17 mouse cellular contexts compared by ENCODE assay signal in genomic region chr9:90244301-90245151, GRCm38 (mm10). TPM values are rescaled to one million over a fixed set of nuclear protein-coding genes. Genes with fewer than 3 reads are reported as not detected.
DNase-seq lines count a peak whose midpoint lies in the region; ATAC-seq and TF ChIP-seq lines count a peak whose summit lies in the region.
"Had no signal": no experiment of that assay in that cellular context is flagged by ENCODE, and none has a peak within 500 bp of the region (broad histone marks: within the 10 kb centered on the region; RNA-seq: fewer than 3 reads in every experiment).

No protein-coding gene starts in this region.

- no peak overlapping the region for H3K9ac ChIP-seq in intestine, postnatal 0 days (ENCODE audit: low read depth, low read length)
- H3K9ac ChIP-seq in intestine, embryonic 15.5 days, result no peak overlapping the region
- no peak overlapping the region for H3K9ac ChIP-seq in liver, embryonic 12.5 days
- no peak overlapping the region for H3K9ac ChIP-seq in forebrain, embryonic 14.5 days (ENCODE audit: low read length)
- H3K9ac ChIP-seq: heart, embryonic 13.5 days; midbrain, embryonic 13.5 days had no signal

- H3K9me3 ChIP-seq in intestine, postnatal 0 days (ENCODE audit: control insufficient read depth), result no peaks in the 10 kb centered on the region
- H3K9me3 ChIP-seq in intestine, embryonic 15.5 days, result no peaks in the 10 kb centered on the region
- no peaks in the 10 kb centered on the region for H3K9me3 ChIP-seq in liver, embryonic 12.5 days (replicated peaks)
- H3K9me3 ChIP-seq in forebrain, embryonic 14.5 days (replicated peaks; ENCODE audit: control insufficient read depth, low read length), result no peaks in the 10 kb centered on the region
- H3K9me3 ChIP-seq: heart, embryonic 13.5 days; limb, embryonic 10.5 days; midbrain, embryonic 13.5 days had no signal

- no peak overlapping the region for H3K4me2 ChIP-seq in intestine, postnatal 0 days (replicated peaks; ENCODE audit: low read depth)
- H3K4me2 ChIP-seq in intestine, embryonic 15.5 days (replicated peaks), result no peak overlapping the region
- no peak overlapping the region for H3K4me2 ChIP-seq in liver, embryonic 12.5 days
- no peak overlapping the region for H3K4me2 ChIP-seq in forebrain, embryonic 14.5 days (ENCODE audit: low read length)
- H3K4me2 ChIP-seq: heart, embryonic 13.5 days; midbrain, embryonic 13.5 days had no signal

- DNase-seq in forebrain, embryonic 14.5 days (ENCODE audit: low spot score), result no peak
- DNase-seq in left cerebral cortex, adult 9 months (ENCODE audit: low spot score in 2 of 2), result no peak
- DNase-seq in ovary, postnatal 10 days (ENCODE audit: low spot score), result no peak
- DNase-seq: B cell, adult 2 months; cerebellum, adult 18-20 months; gastrocnemius, postnatal 14 days had no signal

- H3K4me3 ChIP-seq in intestine, postnatal 0 days (ENCODE audit: low read depth, low read length), result no peak overlapping the region
- no peak overlapping the region for H3K4me3 ChIP-seq in intestine, embryonic 15.5 days (replicated peaks)
- H3K4me3 ChIP-seq in liver, embryonic 12.5 days, result no peak overlapping the region
- H3K4me3 ChIP-seq in forebrain, embryonic 14.5 days (ENCODE audit: low read depth, low read length), result no peak overlapping the region
- H3K4me3 ChIP-seq: heart, embryonic 13.5 days; limb, embryonic 10.5 days; midbrain, embryonic 13.5 days had no signal

- ATAC-seq in intestine, postnatal 0 days, result no peak
- ATAC-seq in intestine, embryonic 15.5 days, result no peak
- ATAC-seq in CD4-positive, CD25-positive, alpha-beta regulatory T cell, adult 4 months, result peak; percentile 28
- ATAC-seq in liver, embryonic 12.5 days, result no peak
- ATAC-seq in monocyte, adult 5-6 weeks (replicated peaks; ENCODE audit: insufficient number of reproducible peaks, low FRiP score, low TSS enrichment, poor library complexity, severe bottlenecking), result peak; percentile 42
- ATAC-seq in forebrain, embryonic 14.5 days, result no peak
- ATAC-seq: forebrain, embryonic 16.5 days; midbrain, embryonic 13.5 days had no signal

- 0 out of 2 replicates have a peak, but pooled peaks have one; percentile 10 for TF ChIP-seq CTCF in intestine, postnatal 0 days (IDR thresholded peaks at IDR 0.05; ENCODE audit: low read depth)

- peaks cover 38% of the 10 kb centered on the region for H3K36me3 ChIP-seq in intestine, postnatal 0 days (ENCODE audit: control insufficient read depth, insufficient read depth)
- H3K36me3 ChIP-seq in intestine, embryonic 15.5 days, result peaks cover 21% of the 10 kb centered on the region
- H3K36me3 ChIP-seq in liver, embryonic 12.5 days, result peaks cover 81% of the 10 kb centered on the region
- peaks cover 6% of the 10 kb centered on the region; the same call in 1 of the 2 replicates for H3K36me3 ChIP-seq in forebrain, embryonic 14.5 days (ENCODE audit: control insufficient read depth, insufficient read depth, low read length)

- no peak overlapping the region for H3K27ac ChIP-seq in intestine, postnatal 0 days (ENCODE audit: low read depth, low read length)
- no peak overlapping the region for H3K27ac ChIP-seq in intestine, embryonic 15.5 days
- H3K27ac ChIP-seq in liver, embryonic 12.5 days, result peak overlapping the region; percentile 100
- H3K27ac ChIP-seq in forebrain, embryonic 14.5 days (ENCODE audit: low read depth, low read length), result no peak overlapping the region
- H3K27ac ChIP-seq: heart, embryonic 13.5 days; kidney, postnatal 0 days; limb, embryonic 10.5 days; midbrain, embryonic 13.5 days; stomach, postnatal 0 days had no signal

- WGBS in intestine, postnatal 0 days, result 86% methylated on average over 15 of the region's 15 CpGs
- WGBS in intestine, embryonic 15.5 days, result 88% methylated on average over 15 of the region's 15 CpGs
- 74% methylated on average over 15 of the region's 15 CpGs for WGBS in liver, embryonic 12.5 days (ENCODE audit: insufficient replicate concordance)
- WGBS in forebrain, embryonic 14.5 days, result 89% methylated on average over 15 of the region's 15 CpGs

- H3K4me1 ChIP-seq in intestine, postnatal 0 days (replicated peaks; ENCODE audit: control insufficient read depth, insufficient read depth, low read length), result no peaks in the 10 kb centered on the region
- H3K4me1 ChIP-seq in intestine, embryonic 15.5 days (replicated peaks), result no peaks in the 10 kb centered on the region
- H3K4me1 ChIP-seq in liver, embryonic 12.5 days, result peaks cover 93% of the 10 kb centered on the region
- H3K4me1 ChIP-seq in forebrain, embryonic 14.5 days (ENCODE audit: control insufficient read depth, insufficient read depth, low read length), result no peaks in the 10 kb centered on the region
- H3K4me1 ChIP-seq: limb, embryonic 10.5 days; midbrain, embryonic 13.5 days had no signal

- no peaks in the 10 kb centered on the region for H3K27me3 ChIP-seq in intestine, postnatal 0 days (replicated peaks; ENCODE audit: control insufficient read depth, insufficient read depth, low read length)
- no peaks in the 10 kb centered on the region for H3K27me3 ChIP-seq in intestine, embryonic 15.5 days (replicated peaks)
- H3K27me3 ChIP-seq in liver, embryonic 12.5 days (replicated peaks), result no peaks in the 10 kb centered on the region
- H3K27me3 ChIP-seq in forebrain, embryonic 14.5 days (replicated peaks; ENCODE audit: control insufficient read depth, insufficient read depth, low read length), result no peaks in the 10 kb centered on the region
- H3K27me3 ChIP-seq: heart, embryonic 13.5 days; midbrain, embryonic 13.5 days had no signal

RNA-seq across cellular contexts. Expression of gene Tbc1d2b, which starts 26.1 kb away (rescaled TPM):
- polyA plus RNA-seq in intestine, postnatal 0 days (2015; fragmentation: Nextera tagmentation; extraction: Ambion mirVana), result 5.2 and 6.6 TPM in 2 replicates
- 14.6 and 14.9 TPM in 2 replicates for polyA plus RNA-seq in intestine, embryonic 15.5 days (2015; fragmentation: Nextera tagmentation; extraction: Ambion mirVana)
- polyA plus RNA-seq in CD4-positive, CD25-positive, alpha-beta regulatory T cell, adult 4 months (2017; shearing (Covaris generic)), result 10 to 100 TPM; 11.3 to 12.1 TPM
- polyA plus RNA-seq in liver, embryonic 12.5 days (2016; fragmentation: Nextera tagmentation; extraction: Ambion mirVana), result 11.0 and 12.2 TPM in 2 replicates
- 51.8 to 93.0 TPM (median 58.5 TPM) in 3 replicates for total RNA-seq in monocyte, adult 5-6 weeks (2017)
- polyA plus RNA-seq in forebrain, embryonic 14.5 days (2014; fragmentation: Nextera tagmentation; extraction: Ambion mirVana), result 4.3 and 6.5 TPM in 2 replicates

Comparison
In these comparisons a context has a peak if more than half of its experiments do, and no peak if none do; other contexts are left out.
1. ATAC-seq: peak in CD4-positive, CD25-positive, alpha-beta regulatory T cell, adult 4 months (single experiment) and monocyte, adult 5-6 weeks (single experiment); none in intestine, postnatal 0 days (single experiment), intestine, embryonic 15.5 days (single experiment), liver, embryonic 12.5 days (single experiment) and forebrain, embryonic 14.5 days (single experiment).